Mouse (Mus musculus): ENCODE data around the gene Gm13272. TPM values are rescaled to one million over a fixed set of nuclear protein-coding genes. Genes with fewer than 3 reads are reported as not detected.
"Not testable (repeated sequence)": the region's sequence is repeated elsewhere in the genome, so short reads cannot be mapped to it uniquely, and the experiment has no call there.

Gm13272 gene
- polyA plus RNA-seq (2012; rRNA removed) = not detected in 2 replicates

GRCm38 (mm10) chr4:88779550-88779949, at the start of gene Gm13272:
TSS of gene Gm13272 (plus strand) at chr4:88779850.
- H3K27ac ChIP-seq (ENCODE audit: insufficient read depth, low read depth, low read length); H3K36me3 ChIP-seq (ENCODE audit: control insufficient read depth, insufficient read depth, low read length); H3K27me3 ChIP-seq (ENCODE audit: control insufficient read depth, insufficient read depth, low read length); H3K4me3 ChIP-seq (ENCODE audit: low read depth, low read length); H3K4me1 ChIP-seq (ENCODE audit: control insufficient read depth, insufficient read depth, insufficient read length, low read length): not testable (repeated sequence)
- WGBS = no CpG with 5 or more reads among the region's 29 CpGs

DNA sequence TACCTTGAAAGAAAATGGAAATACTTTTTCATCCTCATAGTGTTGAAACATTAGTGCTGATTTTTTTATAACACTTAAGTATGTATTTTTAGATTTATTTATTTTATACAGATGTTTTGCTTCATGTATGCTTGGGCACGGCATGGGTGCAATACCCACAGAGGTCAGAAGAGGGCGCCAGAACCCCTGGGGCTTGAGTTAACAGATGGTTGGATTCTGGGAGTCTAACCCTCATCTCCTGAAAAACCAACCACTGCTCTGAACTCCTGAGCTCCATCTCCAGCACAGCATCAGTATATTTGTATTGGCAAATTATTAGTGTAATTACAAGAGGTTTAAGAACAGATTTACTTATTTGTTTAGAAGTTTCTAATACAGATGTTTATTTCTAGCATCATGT, 41.2 kb upstream of the Gm13272 start:
- no peak overlapping the region for H3K27ac ChIP-seq (ENCODE audit: insufficient read depth, low read depth, low read length)
- 1% methylated on average over 2 of the region's 2 CpGs for WGBS
- TF ChIP-seq CTCF (IDR thresholded peaks at IDR 0.05; ENCODE audit: extremely low read depth, insufficient read length, insufficient replicate concordance, low read depth, low read length) = peak; percentile 94; the same call in 1 of the 2 replicates
- TF ChIP-seq POLR2A (IDR thresholded peaks at IDR 0.05; ENCODE audit: low read depth, low read length) = no peak

DNA sequence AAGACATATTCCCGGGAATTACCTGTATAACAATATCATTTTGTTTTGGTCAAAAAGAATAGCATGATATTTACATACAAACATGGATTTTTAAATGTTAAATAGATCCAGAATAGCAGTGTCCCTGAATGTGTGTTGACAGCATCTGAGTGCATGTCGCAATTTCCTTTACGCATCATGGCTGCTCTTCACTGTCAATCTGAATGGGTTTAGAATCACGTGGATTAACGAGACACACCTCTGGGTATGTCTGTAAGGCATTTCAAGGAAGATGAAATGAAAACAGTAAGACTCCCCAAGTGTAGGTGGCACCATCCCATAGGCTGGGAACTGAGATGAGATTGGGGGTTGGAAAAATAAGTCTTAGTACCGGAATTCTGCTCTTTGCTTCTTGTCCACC, 40.6 kb upstream of the Gm13272 start:
- Histone ChIP-seq H3K36me3 (ENCODE audit: control insufficient read depth, insufficient read depth, low read length) (no peaks in the 10 kb centered on the region), H3K4me1 (ENCODE audit: control insufficient read depth, insufficient read depth, insufficient read length, low read length) (no peaks in the 10 kb centered on the region)
- WGBS = 77% methylated on average over 6 of the region's 6 CpGs

More for the DNA sequence above, 41.2 kb upstream of the Gm13272 start:
- Histone ChIP-seq H3K27me3 (ENCODE audit: control insufficient read depth, insufficient read depth, low read length) (no peaks in the 10 kb centered on the region), H3K36me3 (ENCODE audit: control insufficient read depth, insufficient read depth, low read length) (no peaks in the 10 kb centered on the region), H3K4me3 (ENCODE audit: low read depth, low read length) (no peak overlapping the region), H3K4me1 (ENCODE audit: control insufficient read depth, insufficient read depth, insufficient read length, low read length) (no peaks in the 10 kb centered on the region)

GRCm38 (mm10) chr4:88741426-88741825, 38.2 kb upstream of the Gm13272 start:
- no peak for TF ChIP-seq CTCF (IDR thresholded peaks at IDR 0.05; ENCODE audit: extremely low read depth, insufficient read length, insufficient replicate concordance, low read depth, low read length)
- no peak for TF ChIP-seq POLR2A (IDR thresholded peaks at IDR 0.05; ENCODE audit: low read depth, low read length)
- Histone ChIP-seq H3K4me1 (ENCODE audit: control insufficient read depth, insufficient read depth, insufficient read length, low read length) (no peaks in the 10 kb centered on the region), H3K27ac (ENCODE audit: insufficient read depth, low read depth, low read length) (no peak overlapping the region), H3K27me3 (ENCODE audit: control insufficient read depth, insufficient read depth, low read length) (no peaks in the 10 kb centered on the region), H3K4me3 (ENCODE audit: low read depth, low read length) (no peak overlapping the region), H3K36me3 (ENCODE audit: control insufficient read depth, insufficient read depth, low read length) (no peaks in the 10 kb centered on the region)
- 82% methylated on average over 4 of the region's 4 CpGs for WGBS

More for the DNA sequence above, 40.6 kb upstream of the Gm13272 start:
- Histone ChIP-seq H3K27ac (ENCODE audit: insufficient read depth, low read depth, low read length) (no peak overlapping the region), H3K27me3 (ENCODE audit: control insufficient read depth, insufficient read depth, low read length) (no peaks in the 10 kb centered on the region), H3K4me3 (ENCODE audit: low read depth, low read length) (no peak overlapping the region)
- TF ChIP-seq POLR2A (IDR thresholded peaks at IDR 0.05; ENCODE audit: low read depth, low read length) (no peak), CTCF (IDR thresholded peaks at IDR 0.05; ENCODE audit: extremely low read depth, insufficient read length, insufficient replicate concordance, low read depth, low read length) (no peak)

GRCm38 (mm10) chr4:88742771-88743371, 36.8 kb upstream of the Gm13272 start:
- WGBS = 67% methylated on average over 7 of the region's 7 CpGs
- no peak overlapping the region for H3K4me3 ChIP-seq (ENCODE audit: low read depth, low read length)
- H3K36me3 ChIP-seq (ENCODE audit: control insufficient read depth, insufficient read depth, low read length) = no peaks in the 10 kb centered on the region
- no peak for TF ChIP-seq POLR2A (IDR thresholded peaks at IDR 0.05; ENCODE audit: low read depth, low read length)
- no peak for TF ChIP-seq CTCF (IDR thresholded peaks at IDR 0.05; ENCODE audit: extremely low read depth, insufficient read length, insufficient replicate concordance, low read depth, low read length)
- H3K27me3 ChIP-seq (ENCODE audit: control insufficient read depth, insufficient read depth, low read length) = no peaks in the 10 kb centered on the region
- no peaks in the 10 kb centered on the region for H3K4me1 ChIP-seq (ENCODE audit: control insufficient read depth, insufficient read depth, insufficient read length, low read length)
- no peak overlapping the region for H3K27ac ChIP-seq (ENCODE audit: insufficient read depth, low read depth, low read length)

DNA sequence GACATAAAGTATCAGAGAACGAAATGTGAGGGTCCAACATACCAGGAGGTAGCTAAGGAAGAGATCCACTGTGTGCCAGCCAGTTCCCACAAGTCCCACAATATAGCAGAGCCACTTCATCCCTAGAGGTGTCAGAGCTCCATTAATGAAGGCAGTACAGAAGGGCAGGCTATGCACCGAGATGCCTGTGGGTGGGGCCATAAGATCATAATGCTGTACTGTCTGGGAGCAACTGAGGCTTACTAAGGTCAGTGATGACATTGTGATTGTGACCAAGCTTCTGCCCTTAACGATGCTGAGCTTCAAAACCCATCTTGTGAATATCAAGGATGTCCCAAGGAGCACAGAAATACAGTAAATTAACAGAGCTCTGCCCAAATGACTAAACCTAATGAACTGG, 35.4 kb upstream of the Gm13272 start:
- TF ChIP-seq CTCF (IDR thresholded peaks at IDR 0.05; ENCODE audit: extremely low read depth, insufficient read length, insufficient replicate concordance, low read depth, low read length) (no peak), POLR2A (IDR thresholded peaks at IDR 0.05; ENCODE audit: low read depth, low read length) (no peak)
- Histone ChIP-seq H3K27ac (ENCODE audit: insufficient read depth, low read depth, low read length) (no peak overlapping the region), H3K4me1 (ENCODE audit: control insufficient read depth, insufficient read depth, insufficient read length, low read length) (no peaks in the 10 kb centered on the region), H3K27me3 (ENCODE audit: control insufficient read depth, insufficient read depth, low read length) (no peaks in the 10 kb centered on the region), H3K36me3 (ENCODE audit: control insufficient read depth, insufficient read depth, low read length) (no peaks in the 10 kb centered on the region), H3K4me3 (ENCODE audit: low read depth, low read length) (no peak overlapping the region)
- WGBS = 63% methylated on average over 3 of the region's 3 CpGs

DNA sequence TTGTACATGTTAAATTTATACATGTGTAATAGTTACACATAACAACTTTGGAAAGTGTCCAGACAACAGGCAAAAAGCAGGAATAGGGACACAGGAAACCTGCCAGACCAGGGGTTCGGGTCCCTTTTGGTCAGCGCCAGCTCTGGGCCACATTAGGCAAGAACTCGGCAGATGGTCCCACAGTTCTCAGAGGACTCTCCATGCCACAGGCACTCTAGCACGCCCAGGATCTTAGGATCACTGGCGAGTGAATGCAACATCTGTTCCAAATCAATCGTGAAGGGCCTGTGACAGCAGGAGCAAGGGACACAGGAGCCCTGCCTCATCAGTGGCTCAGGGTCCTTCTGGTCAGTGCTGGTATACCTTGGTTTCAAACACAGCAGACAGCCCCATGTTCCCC, 29.7 kb upstream of the Gm13272 start:
- WGBS = 68% methylated on average over 6 of the region's 6 CpGs
- no peaks in the 10 kb centered on the region for H3K27me3 ChIP-seq (ENCODE audit: control insufficient read depth, insufficient read depth, low read length)
- H3K4me1 ChIP-seq (ENCODE audit: control insufficient read depth, insufficient read depth, insufficient read length, low read length) = no peaks in the 10 kb centered on the region
- H3K36me3 ChIP-seq (ENCODE audit: control insufficient read depth, insufficient read depth, low read length) = no peaks in the 10 kb centered on the region
- no peak overlapping the region for H3K27ac ChIP-seq (ENCODE audit: insufficient read depth, low read depth, low read length)
- no peak for TF ChIP-seq CTCF (IDR thresholded peaks at IDR 0.05; ENCODE audit: extremely low read depth, insufficient read length, insufficient replicate concordance, low read depth, low read length)
- no peak for TF ChIP-seq POLR2A (IDR thresholded peaks at IDR 0.05; ENCODE audit: low read depth, low read length)
- no peak overlapping the region for H3K4me3 ChIP-seq (ENCODE audit: low read depth, low read length)

- not testable (repeated sequence) for H3K36me3 ChIP-seq (ENCODE audit: control insufficient read depth, insufficient read depth, low read length); H3K27ac ChIP-seq (ENCODE audit: insufficient read depth, low read depth, low read length); H3K4me1 ChIP-seq (ENCODE audit: control insufficient read depth, insufficient read depth, insufficient read length, low read length); H3K4me3 ChIP-seq (ENCODE audit: low read depth, low read length); H3K27me3 ChIP-seq (ENCODE audit: control insufficient read depth, insufficient read depth, low read length)
- WGBS = 88% methylated on average over 15 of the region's 15 CpGs
Measured at GRCm38 (mm10) chr4:88754818-88755340, 24.8 kb upstream of the Gm13272 start, which contains the start of gene Gm13271. TSS of gene Gm13271 (plus strand) at chr4:88754868.

GRCm38 (mm10) chr4:88756581-88757513, 22.8 kb upstream of the Gm13272 start:
- H3K4me1 ChIP-seq (ENCODE audit: control insufficient read depth, insufficient read depth, insufficient read length, low read length); H3K36me3 ChIP-seq (ENCODE audit: control insufficient read depth, insufficient read depth, low read length); H3K27me3 ChIP-seq (ENCODE audit: control insufficient read depth, insufficient read depth, low read length): not testable (repeated sequence)
- Histone ChIP-seq H3K27ac (ENCODE audit: insufficient read depth, low read depth, low read length) (peak overlapping the region; percentile 83), H3K4me3 (ENCODE audit: low read depth, low read length) (peak overlapping the region; percentile 75)
- 8% methylated on average over 29 of the region's 31 CpGs for WGBS

Data from small intestine, adult 2 months (tissue).